Mouse (Mus musculus): ENCODE measurements around the gene Stard8.
"Not testable (repeated sequence)": the region's sequence is repeated elsewhere in the genome, so short reads cannot be mapped to it uniquely, and the experiment has no call there.

Gene Stard8

GRCm38 (mm10) chrX:99003046-99003445 is at the start of gene Stard8:
TSS of gene Stard8 (plus strand) at chrX:99003248.
- DNase-seq (ENCODE audit: low spot score), result no peak

- DNase-seq (ENCODE audit: low spot score), result no peak
Observed at GRCm38 (mm10) chrX:98953941-98954340, 49.1 kb upstream of the Stard8 start.

GRCm38 (mm10) chrX:98958287-98958686 is 44.8 kb upstream of the Stard8 start:
- no peak for DNase-seq (ENCODE audit: low spot score)

GRCm38 (mm10) chrX:98959050-98959449 is 44.0 kb upstream of the Stard8 start:
- DNase-seq (ENCODE audit: low spot score), result no peak

GRCm38 (mm10) chrX:98963742-98964141 is 39.3 kb upstream of the Stard8 start:
- no peak for DNase-seq (ENCODE audit: low spot score)

- no peak for DNase-seq (ENCODE audit: low spot score)
Observed at GRCm38 (mm10) chrX:98964513-98964912, 38.5 kb upstream of the Stard8 start.

- not testable (repeated sequence) for DNase-seq (ENCODE audit: low spot score)
Observed at GRCm38 (mm10) chrX:98986611-98987010, 16.4 kb upstream of the Stard8 start.

GRCm38 (mm10) chrX:98989574-98989973 is 13.5 kb upstream of the Stard8 start:
- peak; percentile 13 for DNase-seq (ENCODE audit: low spot score)

- no peak for DNase-seq (ENCODE audit: low spot score)
Observed at GRCm38 (mm10) chrX:99002065-99002464, 983 bp upstream of the Stard8 start.

GRCm38 (mm10) chrX:99010581-99010980 is 7.5 kb downstream of the Stard8 start:
- no peak for DNase-seq (ENCODE audit: low spot score)

GRCm38 (mm10) chrX:99011281-99011680 is 8.2 kb downstream of the Stard8 start:
- DNase-seq (ENCODE audit: low spot score), result no peak

GRCm38 (mm10) chrX:99012486-99012885 is 9.4 kb downstream of the Stard8 start:
- no peak for DNase-seq (ENCODE audit: low spot score)

GRCm38 (mm10) chrX:99015705-99016104 is 12.7 kb downstream of the Stard8 start:
- no peak for DNase-seq (ENCODE audit: low spot score)

- no peak for DNase-seq (ENCODE audit: low spot score)
Observed at GRCm38 (mm10) chrX:99016987-99017386, 13.9 kb downstream of the Stard8 start.

- DNase-seq (ENCODE audit: low spot score), result no peak
Observed at GRCm38 (mm10) chrX:99017874-99018273, 14.8 kb downstream of the Stard8 start.

GRCm38 (mm10) chrX:99019303-99019702 is 16.3 kb downstream of the Stard8 start:
- no peak for DNase-seq (ENCODE audit: low spot score)

GRCm38 (mm10) chrX:99020215-99020614 is 17.2 kb downstream of the Stard8 start:
- no peak for DNase-seq (ENCODE audit: low spot score)

- no peak for DNase-seq (ENCODE audit: low spot score)
Observed at GRCm38 (mm10) chrX:99021593-99021992, 18.5 kb downstream of the Stard8 start.

GRCm38 (mm10) chrX:99023951-99024350 is 20.9 kb downstream of the Stard8 start:
- no peak for DNase-seq (ENCODE audit: low spot score)

- no peak for DNase-seq (ENCODE audit: low spot score)
Observed at GRCm38 (mm10) chrX:99035407-99035806, 32.4 kb downstream of the Stard8 start.

GRCm38 (mm10) chrX:99042451-99042951 is 39.5 kb downstream of the Stard8 start:
- peak; percentile 11 for DNase-seq (ENCODE audit: low spot score)

GRCm38 (mm10) chrX:99043275-99043674 is 40.2 kb downstream of the Stard8 start:
- no peak for DNase-seq (ENCODE audit: low spot score)

- no peak for DNase-seq (ENCODE audit: low spot score)
Observed at GRCm38 (mm10) chrX:99043739-99044138, 40.7 kb downstream of the Stard8 start.

- DNase-seq (ENCODE audit: low spot score), result no peak
Observed at GRCm38 (mm10) chrX:99045315-99045714, 42.3 kb downstream of the Stard8 start.
